Mouse (Mus musculus) hindbrain, embryonic 11.5 days (tissue): ENCODE results near the gene Ggcx. TPM values are rescaled to one million over a fixed set of nuclear protein-coding genes. Genes with fewer than 3 reads are reported as not detected.

ENCODE experiments used
- ATAC-seq: fragments of 200-750 bp; cut with Nextera tagmentation; 2 replicates; pipeline ENCODE4 v1.8.0; 2017; ENCODE audit warnings: mild to moderate bottlenecking, moderate TSS enrichment, moderate library complexity; ENCODE audit not compliant: low FRiP score
- DNase-seq: peaks from one replicate; pipeline ENCODE4 v3.0.0-alpha.2; 2015; ENCODE audit warnings: low spot score
- H3K27ac ChIP-seq: fragments of 300-500 bp; sonication (generic); 2 replicates; pipeline ENCODE4 v1.5.1; 2014; ENCODE audit warnings: mild to moderate bottlenecking, low read depth, low read length
- H3K27me3 ChIP-seq: fragments of 300-500 bp; sonication (generic); 2 replicates; pipeline ENCODE4 v1.6.1; 2014; ENCODE audit warnings: mild to moderate bottlenecking, low read length, moderate library complexity, mixed read lengths; ENCODE audit not compliant: control insufficient read depth, insufficient read depth
- H3K36me3 ChIP-seq: fragments of 300-500 bp; sonication (generic); 2 replicates; pipeline ENCODE4 v1.6.1; 2014; ENCODE audit warnings: mild to moderate bottlenecking, low read length, moderate library complexity, mixed read lengths; ENCODE audit not compliant: control insufficient read depth, insufficient read depth
- H3K4me1 ChIP-seq: fragments of 300-500 bp; sonication (generic); replicated peaks from 2 replicates; pipeline ENCODE4 v1.6.1; 2014; ENCODE audit warnings: low read length, mixed read lengths; ENCODE audit not compliant: control insufficient read depth, insufficient read depth
- H3K4me2 ChIP-seq: fragments of 300-500 bp; sonication (generic); replicated peaks from 2 replicates; pipeline ENCODE4 v1.6.1; 2014; ENCODE audit warnings: mild to moderate bottlenecking, low read depth, low read length
- H3K4me3 ChIP-seq: fragments of 300-500 bp; sonication (generic); 2 replicates; pipeline ENCODE4 v1.5.1; 2014; ENCODE audit warnings: low read depth, low read length
- H3K9ac ChIP-seq: fragments of 300-500 bp; sonication (generic); 2 replicates; pipeline ENCODE4 v1.6.1; 2014; ENCODE audit warnings: low read depth, low read length
- H3K9me3 ChIP-seq: fragments of 300-500 bp; sonication (generic); 2 replicates; pipeline ENCODE4 v1.6.1; 2016; ENCODE audit warnings: low read length; ENCODE audit not compliant: control insufficient read depth
- WGBS: fragments of 180-500 bp; shearing (Covaris S2); extraction: QIAGEN DNeasy Blood & Tissue Kit; methylation state at CpG from one replicate; pipeline ENCODE4 v1.1.7; 2014; 5-methylcytosine and 5-hydroxymethylcytosine counted together
- polyA plus RNA-seq: library from polyadenylated mRNA; unstranded; fragments of >200 nt; fragmentation: Nextera tagmentation; extraction: Ambion mirVana; gene quantifications from 2 replicates; pipeline ENCODE4 v1.2.1, GENCODE M21; 2014

The Ggcx gene
- polyA plus RNA-seq, 1 experiment from 2014 or later = 13.1 TPM

DNA sequence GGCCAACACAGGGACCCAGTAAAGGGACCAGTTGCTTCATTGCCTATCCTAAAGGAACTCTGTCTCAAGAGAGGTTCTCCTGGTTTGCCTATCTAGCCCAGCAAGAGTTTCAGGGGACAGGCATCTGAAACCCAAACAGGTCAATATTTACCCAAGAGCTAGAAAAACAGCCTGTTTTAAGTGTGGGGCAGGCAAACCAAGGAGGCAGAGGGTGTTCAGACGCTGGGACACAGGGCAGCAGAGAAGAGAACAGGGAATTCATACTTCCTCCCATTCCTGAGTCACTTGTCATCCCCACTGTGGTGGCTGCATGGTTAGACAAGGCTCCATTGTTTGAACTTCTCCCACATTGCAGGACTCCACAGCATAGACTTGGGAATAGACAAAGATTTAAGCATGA lies 42.5 kb upstream of the Ggcx start:
- DNase-seq (no peak), ATAC-seq (no peak)
- H3K36me3 ChIP-seq = no peaks in the 10 kb centered on the region
- H3K27me3 ChIP-seq = no peaks in the 10 kb centered on the region
- no peak overlapping the region for H3K27ac ChIP-seq
- H3K9ac ChIP-seq = peak overlapping the region; percentile 27; the same call in 1 of the 2 replicates
- H3K4me2 ChIP-seq = no peak overlapping the region
- no peaks in the 10 kb centered on the region for H3K4me1 ChIP-seq
- no peaks in the 10 kb centered on the region for H3K9me3 ChIP-seq
- WGBS = 42% methylated on average over 1 of the region's 1 CpGs
- no peak overlapping the region for H3K4me3 ChIP-seq

DNA sequence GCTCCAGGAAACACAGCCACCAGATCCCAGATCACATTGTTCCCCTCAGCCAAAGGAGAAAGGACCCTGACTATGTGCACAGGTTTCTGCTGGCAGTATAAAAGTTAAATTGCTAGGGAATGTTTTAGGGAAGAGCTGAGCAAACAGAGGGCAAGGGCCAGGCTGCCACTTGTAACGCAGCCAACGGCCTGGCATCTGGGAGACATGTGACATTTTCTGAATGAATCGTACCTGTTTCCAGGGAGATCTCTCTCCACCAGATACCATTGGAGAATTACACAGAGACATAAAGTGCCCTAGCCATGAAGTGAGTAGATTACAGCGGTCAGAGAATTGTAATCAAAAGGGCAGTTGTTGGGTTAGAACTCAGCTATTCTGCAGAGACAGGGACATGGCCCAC lies 40.9 kb upstream of the Ggcx start:
- H3K36me3 ChIP-seq = no peaks in the 10 kb centered on the region
- no peaks in the 10 kb centered on the region for H3K4me1 ChIP-seq
- no peak overlapping the region for H3K27ac ChIP-seq
- WGBS = 91% methylated on average over 4 of the region's 4 CpGs
- no peak overlapping the region for H3K4me2 ChIP-seq
- H3K27me3 ChIP-seq = no peaks in the 10 kb centered on the region
- H3K9ac ChIP-seq = no peak overlapping the region
- no peaks in the 10 kb centered on the region for H3K9me3 ChIP-seq
- no peak overlapping the region for H3K4me3 ChIP-seq
- DNase-seq (no peak), ATAC-seq (no peak)

DNA sequence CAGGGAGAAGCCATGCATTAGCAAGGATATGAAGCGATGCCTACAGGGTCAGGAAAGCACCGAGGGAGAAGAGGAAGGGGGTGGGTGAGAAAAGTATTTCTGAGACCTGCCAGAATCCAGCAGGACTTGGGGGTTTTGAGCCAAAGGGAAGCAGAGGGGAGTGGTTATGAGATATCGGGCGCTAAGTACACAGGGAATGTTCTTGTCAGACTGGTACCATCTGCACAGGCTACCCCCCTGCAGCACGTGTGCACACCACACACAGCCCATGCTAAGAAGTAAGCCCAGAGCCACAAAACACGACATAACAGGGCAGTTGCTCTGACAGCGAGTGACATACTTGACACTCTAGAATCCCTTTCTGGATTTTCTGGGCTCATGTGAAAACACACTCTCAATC lies 39.9 kb upstream of the Ggcx start:
- WGBS = 77% methylated on average over 7 of the region's 7 CpGs
- Histone ChIP-seq H3K9me3 (no peaks in the 10 kb centered on the region), H3K9ac (no peak overlapping the region), H3K27me3 (peaks cover 4% of the 10 kb centered on the region; the same call in 1 of the 2 replicates), H3K36me3 (no peaks in the 10 kb centered on the region), H3K4me2 (no peak overlapping the region), H3K27ac (no peak overlapping the region), H3K4me1 (no peaks in the 10 kb centered on the region), H3K4me3 (no peak overlapping the region)
- DNase-seq = no peak
- ATAC-seq = no peak

DNA sequence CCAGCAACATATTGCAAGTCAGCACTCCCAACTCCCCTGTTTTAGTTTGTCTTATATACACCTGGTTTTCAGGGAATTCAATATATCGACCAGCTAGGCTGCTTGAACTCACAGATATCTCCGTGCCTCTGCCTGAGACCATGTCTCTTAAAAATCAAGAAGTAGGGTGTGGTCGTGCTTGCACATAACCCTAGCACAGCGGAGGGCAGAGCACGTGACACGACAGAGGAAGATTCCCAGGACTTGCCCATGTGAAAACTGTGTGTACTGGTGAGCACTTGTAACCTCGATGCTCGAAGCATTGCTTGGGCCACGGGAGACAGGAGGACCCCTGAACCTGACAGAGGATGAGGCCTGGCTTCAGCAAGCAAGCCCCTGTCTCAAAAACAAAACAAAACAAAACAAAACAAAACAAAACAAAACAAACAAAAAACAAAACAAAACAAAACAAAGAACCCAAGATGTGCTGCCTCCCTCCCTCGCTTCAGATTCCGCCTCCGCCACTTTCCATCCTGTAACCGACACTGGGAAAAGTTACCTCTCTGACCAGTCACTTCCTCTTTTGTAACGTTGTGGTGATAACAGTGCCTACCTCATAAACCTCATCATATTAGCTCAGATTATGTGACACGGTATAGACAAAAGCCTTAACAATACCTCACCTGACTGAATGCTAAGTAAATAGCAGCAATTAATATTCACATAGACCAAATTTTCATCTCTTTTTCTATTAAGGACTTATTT lies 39.1 kb upstream of the Ggcx start:
- no peaks in the 10 kb centered on the region for H3K36me3 ChIP-seq
- 86% methylated on average over 15 of the region's 15 CpGs for WGBS
- no peak overlapping the region for H3K4me3 ChIP-seq
- H3K27me3 ChIP-seq = peaks cover 12% of the 10 kb centered on the region
- no peaks in the 10 kb centered on the region for H3K9me3 ChIP-seq
- DNase-seq = no peak
- no peak overlapping the region for H3K27ac ChIP-seq
- no peak overlapping the region for H3K9ac ChIP-seq
- 0 out of 2 replicates have a peak, but pooled peaks cover 2% of the 10 kb centered on the region for H3K4me1 ChIP-seq
- H3K4me2 ChIP-seq = no peak overlapping the region
- no peak for ATAC-seq

DNA sequence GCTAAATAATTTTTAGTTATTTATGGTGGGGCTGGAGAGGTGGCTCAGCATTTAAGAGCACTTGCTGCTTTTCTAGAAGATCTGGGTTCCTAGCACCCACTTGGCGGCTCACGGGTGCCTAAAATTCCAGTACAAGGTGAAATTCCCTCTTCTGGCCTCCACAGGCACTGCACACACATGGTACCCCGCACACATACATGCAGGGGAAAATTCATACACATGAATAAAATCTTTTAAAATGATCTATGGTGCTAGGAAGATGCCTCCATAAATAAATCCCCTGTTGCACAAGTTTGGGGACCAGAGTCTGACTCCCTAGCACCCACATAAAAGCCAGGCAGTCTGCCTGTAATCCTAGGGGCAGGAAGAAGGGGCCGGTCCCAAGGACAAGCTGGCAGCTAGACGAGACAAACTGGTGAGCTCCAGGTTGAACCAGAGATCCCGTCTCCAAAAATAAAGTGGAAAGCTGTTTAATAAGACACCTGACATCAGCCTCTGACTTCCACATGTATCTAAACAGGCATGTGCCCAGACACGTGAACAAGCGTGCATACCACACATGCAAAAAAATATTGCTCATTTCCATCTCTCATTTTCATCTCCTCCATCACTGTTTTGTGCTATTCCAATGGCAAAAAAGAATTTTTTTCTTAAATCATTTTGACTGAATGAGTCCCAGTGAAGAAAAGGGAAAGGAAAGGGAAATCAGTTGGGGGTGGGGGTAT lies 35.4 kb upstream of the Ggcx start:
- H3K36me3 ChIP-seq = no peaks in the 10 kb centered on the region
- H3K9me3 ChIP-seq = no peaks in the 10 kb centered on the region
- ATAC-seq (no peak), DNase-seq (no peak)
- 89% methylated on average over 8 of the region's 8 CpGs for WGBS
- H3K27ac ChIP-seq = no peak overlapping the region
- H3K4me3 ChIP-seq = no peak overlapping the region
- no peak overlapping the region for H3K9ac ChIP-seq
- peaks cover 19% of the 10 kb centered on the region for H3K27me3 ChIP-seq
- H3K4me2 ChIP-seq = no peak overlapping the region
- 0 out of 2 replicates have a peak, but pooled peaks cover 2% of the 10 kb centered on the region for H3K4me1 ChIP-seq

DNA sequence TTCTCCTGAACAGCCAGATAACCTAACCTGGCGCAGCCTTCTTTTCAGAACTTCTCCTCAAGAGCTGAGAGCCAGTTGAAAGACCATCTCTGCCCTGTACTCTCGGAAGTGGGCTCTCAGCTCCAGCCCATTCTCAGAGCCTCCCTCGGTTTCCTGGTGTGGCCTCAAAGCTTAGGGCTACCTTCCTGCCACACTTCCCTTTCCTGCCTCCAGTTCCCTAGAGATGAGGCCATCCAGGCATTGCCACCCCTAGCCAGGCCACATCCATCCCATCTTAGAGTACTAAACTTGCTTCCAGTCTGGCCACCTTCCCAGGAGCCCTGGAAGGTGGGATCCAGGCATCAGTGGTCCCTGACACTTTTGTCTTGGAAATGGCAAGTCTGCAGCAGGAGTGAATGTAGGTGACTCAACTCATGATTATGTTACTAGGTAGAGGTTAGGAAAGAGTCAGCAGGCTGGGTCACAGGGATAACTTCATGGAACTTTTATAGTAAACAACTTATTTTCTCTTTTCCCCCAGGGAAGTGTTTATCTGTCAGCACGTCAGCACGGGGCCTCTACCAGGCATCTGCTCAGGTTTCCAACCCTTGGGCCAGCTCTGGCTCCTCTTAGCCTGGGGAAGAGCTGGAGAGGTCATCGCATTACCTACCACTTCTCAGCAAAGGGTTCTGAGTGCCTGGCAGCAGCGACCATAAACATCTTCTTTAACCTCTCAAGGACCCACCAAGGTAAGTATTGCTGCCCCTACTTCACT lies 34.6 kb upstream of the Ggcx start:
- Histone ChIP-seq H3K4me2 (peak overlapping the region; percentile 58; the same call in 1 of the 2 replicates), H3K4me3 (peak overlapping the region; percentile 41), H3K27me3 (peaks cover 19% of the 10 kb centered on the region), H3K9ac (peak overlapping the region; percentile 49; the same call in 1 of the 2 replicates), H3K36me3 (no peaks in the 10 kb centered on the region), H3K27ac (peak overlapping the region; percentile 10; the same call in 1 of the 2 replicates), H3K9me3 (no peaks in the 10 kb centered on the region), H3K4me1 (0 out of 2 replicates have a peak, but pooled peaks cover 2% of the 10 kb centered on the region)
- no peak for DNase-seq
- 44% methylated on average over 7 of the region's 7 CpGs for WGBS
- ATAC-seq = no peak; the same call in 1 of the 2 replicates

DNA sequence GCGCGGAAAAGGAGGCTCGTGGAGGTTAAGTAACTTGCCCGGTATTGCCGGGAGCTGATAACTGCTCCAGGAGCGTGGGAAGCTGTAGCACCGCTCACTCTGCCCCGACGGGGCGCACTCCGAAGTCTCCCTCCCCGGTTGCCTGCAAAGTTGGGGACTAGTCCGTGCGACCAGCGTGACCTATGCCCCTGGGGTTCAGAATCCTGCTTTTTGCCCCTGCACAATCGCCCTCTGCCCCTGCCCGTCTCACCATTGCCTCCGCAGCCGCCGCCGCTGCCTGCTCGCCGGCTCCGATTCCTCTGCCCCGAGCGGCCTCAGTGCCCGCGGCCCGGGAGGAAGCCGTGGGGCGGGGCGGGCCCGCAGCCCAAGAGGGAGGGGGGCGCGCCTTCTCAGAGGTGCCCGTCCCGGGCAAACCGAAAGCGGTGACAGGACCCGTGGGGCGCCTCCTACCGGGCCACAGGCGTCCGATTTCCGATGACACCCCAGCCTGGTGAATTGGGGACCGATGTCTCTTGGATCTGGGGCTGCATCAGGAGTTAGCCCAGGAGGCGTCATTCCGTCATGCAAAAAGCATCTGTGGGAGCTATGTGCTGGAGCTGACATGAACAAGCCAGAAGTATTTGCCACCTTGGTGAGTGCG lies 33.9 kb upstream of the Ggcx start, which contains the start of gene Vamp5:
Gene Vamp5 (minus strand): TSS at position 338 of the 640 bp plus-strand sequence.
- WGBS = 2% methylated on average over 40 of the region's 49 CpGs
- Histone ChIP-seq H3K9ac (peak within 1 kb of the TSS; percentile 49), H3K27me3 (peaks cover 19% of the 10 kb centered on the region), H3K4me3 (peak within 1 kb of the TSS; percentile 41), H3K36me3 (no peaks in the 10 kb centered on the region), H3K4me2 (peak within 1 kb of the TSS; percentile 58), H3K4me1 (0 out of 2 replicates have a peak, but pooled peaks cover 2% of the 10 kb centered on the region), H3K27ac (peak within 1 kb of the TSS; percentile 10; the same call in 1 of the 2 replicates), H3K9me3 (no peaks in the 10 kb centered on the region)
- peak; percentile 59 for DNase-seq
- peak; percentile 66; the same call in 1 of the 2 replicates for ATAC-seq

DNA sequence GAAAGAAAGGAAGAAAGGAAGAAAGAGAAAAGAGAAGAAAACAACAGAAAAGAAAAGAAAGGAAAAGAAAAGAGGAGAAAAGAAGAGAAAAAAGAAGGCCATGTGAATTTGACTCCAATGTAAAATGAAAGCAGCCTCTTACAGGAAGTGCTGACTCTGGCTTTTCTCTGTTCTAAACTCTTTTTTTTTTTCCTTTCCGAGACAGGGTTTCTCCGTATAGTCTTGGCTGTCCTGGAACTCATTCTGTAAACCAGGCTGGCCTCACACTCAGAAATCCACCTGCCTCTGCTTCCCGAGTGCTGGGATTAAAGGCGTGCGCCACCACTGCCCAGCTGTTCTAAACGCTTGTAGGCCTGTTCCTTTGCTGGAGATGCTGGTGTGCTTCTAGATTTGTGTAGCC lies 31.6 kb upstream of the Ggcx start:
- no peak for DNase-seq
- Histone ChIP-seq H3K4me3 (no peak overlapping the region), H3K27me3 (peaks cover 19% of the 10 kb centered on the region), H3K4me1 (0 out of 2 replicates have a peak, but pooled peaks cover 2% of the 10 kb centered on the region), H3K9me3 (no peaks in the 10 kb centered on the region), H3K4me2 (no peak overlapping the region), H3K36me3 (no peaks in the 10 kb centered on the region), H3K9ac (no peak overlapping the region), H3K27ac (no peak overlapping the region)
- no peak for ATAC-seq
- WGBS = 89% methylated on average over 6 of the region's 6 CpGs
